ENCODE assay signal across 9 mouse cellular contexts in genomic region chr14:26066574-26067324, GRCm38 (mm10). TPM values are rescaled to one million over a fixed set of nuclear protein-coding genes. Genes with fewer than 3 reads are reported as not detected.
ATAC-seq lines count a peak whose summit lies in the region.
"Not testable (repeated sequence)": the region's sequence is repeated elsewhere in the genome, so short reads cannot be mapped to it uniquely, and the experiment has no call there.
"Had no signal": no experiment of that assay in that cellular context is flagged by ENCODE, and none has a peak within 500 bp of the region (broad histone marks: within the 10 kb centered on the region; RNA-seq: fewer than 3 reads in every experiment).

No protein-coding gene starts in this region.

- H3K9me3 ChIP-seq in embryonic facial prominence, embryonic 15.5 days (replicated peaks); hindbrain, embryonic 15.5 days; kidney, embryonic 16.5 days (ENCODE audit: low read length); liver, embryonic 16.5 days (replicated peaks; ENCODE audit: control insufficient read depth, low read length); midbrain, embryonic 12.5 days; neural tube, embryonic 15.5 days (replicated peaks): not testable (repeated sequence)

- no CpG with 5 or more reads among the region's 44 CpGs for WGBS in embryonic facial prominence, embryonic 15.5 days
- no CpG with 5 or more reads among the region's 44 CpGs for WGBS in hindbrain, embryonic 15.5 days
- no CpG with 5 or more reads among the region's 44 CpGs for WGBS in kidney, embryonic 16.5 days
- no CpG with 5 or more reads among the region's 44 CpGs for WGBS in liver, embryonic 16.5 days (ENCODE audit: insufficient replicate concordance)
- WGBS in midbrain, embryonic 12.5 days, result no CpG with 5 or more reads among the region's 44 CpGs
- no CpG with 5 or more reads among the region's 44 CpGs for WGBS in neural tube, embryonic 15.5 days

- H3K27me3 ChIP-seq in embryonic facial prominence, embryonic 15.5 days; hindbrain, embryonic 15.5 days; kidney, embryonic 16.5 days (ENCODE audit: insufficient read depth, low read length); liver, embryonic 16.5 days (ENCODE audit: control insufficient read depth, insufficient read depth, low read depth, low read length); midbrain, embryonic 12.5 days; neural tube, embryonic 15.5 days (replicated peaks): not testable (repeated sequence)

- H3K4me2 ChIP-seq in embryonic facial prominence, embryonic 15.5 days (replicated peaks); hindbrain, embryonic 15.5 days; kidney, embryonic 16.5 days (replicated peaks; ENCODE audit: low read depth, low read length); liver, embryonic 16.5 days (ENCODE audit: low read depth, low read length); midbrain, embryonic 12.5 days (replicated peaks); neural tube, embryonic 15.5 days: not testable (repeated sequence)

- H3K9ac ChIP-seq in embryonic facial prominence, embryonic 15.5 days; hindbrain, embryonic 15.5 days; kidney, embryonic 16.5 days (replicated peaks; ENCODE audit: low read length); liver, embryonic 16.5 days (ENCODE audit: low read depth, low read length); midbrain, embryonic 12.5 days (replicated peaks); neural tube, embryonic 15.5 days (replicated peaks): not testable (repeated sequence)

- H3K27ac ChIP-seq in embryonic facial prominence, embryonic 15.5 days (replicated peaks); hindbrain, embryonic 15.5 days (replicated peaks); kidney, embryonic 16.5 days (ENCODE audit: low read length); liver, embryonic 16.5 days (ENCODE audit: low read length); midbrain, embryonic 12.5 days (replicated peaks); neural tube, embryonic 15.5 days (replicated peaks): not testable (repeated sequence)

- H3K4me3 ChIP-seq in embryonic facial prominence, embryonic 15.5 days (replicated peaks); hindbrain, embryonic 15.5 days; kidney, embryonic 16.5 days (ENCODE audit: low read length); liver, embryonic 16.5 days (ENCODE audit: low read depth, low read length); midbrain, embryonic 12.5 days; neural tube, embryonic 15.5 days (replicated peaks): not testable (repeated sequence)

- not testable (repeated sequence) for H3K4me1 ChIP-seq in embryonic facial prominence, embryonic 15.5 days; hindbrain, embryonic 15.5 days (replicated peaks); kidney, embryonic 16.5 days (ENCODE audit: insufficient read depth, low read length); liver, embryonic 16.5 days (ENCODE audit: control insufficient read depth, low read depth, low read length); midbrain, embryonic 12.5 days; neural tube, embryonic 15.5 days

- ATAC-seq in embryonic facial prominence, embryonic 15.5 days (ENCODE audit: insufficient number of reproducible peaks, low FRiP score, low TSS enrichment, low read depth), result peak; percentile 47; the same call in 1 of the 2 replicates
- peak; percentile 83 for ATAC-seq in frontal cortex, adult (ENCODE audit: low TSS enrichment)
- ATAC-seq in hindbrain, embryonic 15.5 days (ENCODE audit: low FRiP score, low read depth), result peak; percentile 89
- peak; percentile 82 for ATAC-seq in kidney, embryonic 16.5 days (ENCODE audit: low FRiP score, low TSS enrichment)
- peak; percentile 67; the same call in 1 of the 2 replicates for ATAC-seq in liver, embryonic 16.5 days (ENCODE audit: low read depth)
- ATAC-seq in midbrain, embryonic 12.5 days (ENCODE audit: low FRiP score, low read depth), result peak; percentile 72
- peak; percentile 90 for ATAC-seq in neural tube, embryonic 15.5 days (ENCODE audit: low FRiP score)

- H3K36me3 ChIP-seq in embryonic facial prominence, embryonic 15.5 days; hindbrain, embryonic 15.5 days; kidney, embryonic 16.5 days (ENCODE audit: insufficient read depth, low read length); liver, embryonic 16.5 days (ENCODE audit: control insufficient read depth, insufficient read depth); midbrain, embryonic 12.5 days; neural tube, embryonic 15.5 days: not testable (repeated sequence)

RNA-seq across cellular contexts. Expression of gene Tmem254c, which starts 0.4 kb away (rescaled TPM):
- 48.2 and 49.6 TPM in 2 replicates for polyA plus RNA-seq in embryonic facial prominence, embryonic 15.5 days (2015; fragmentation: Nextera tagmentation; extraction: Ambion mirVana)
- 19.5 and 21.6 TPM in 2 replicates for polyA plus RNA-seq in hindbrain, embryonic 15.5 days (2015; fragmentation: Nextera tagmentation; extraction: Ambion mirVana)
- 49.9 and 55.1 TPM in 2 replicates for polyA plus RNA-seq in kidney, embryonic 16.5 days (2015; fragmentation: Nextera tagmentation; extraction: Ambion mirVana)
- 8.7 and 9.3 TPM in 2 replicates for polyA plus RNA-seq in liver, embryonic 16.5 days (2015; fragmentation: Nextera tagmentation; extraction: Ambion mirVana)
- 13.7 and 21.1 TPM in 2 replicates for polyA plus RNA-seq in midbrain, embryonic 12.5 days (2016; fragmentation: Nextera tagmentation; extraction: Ambion mirVana)
- 26.7 and 28.3 TPM in 2 replicates for polyA plus RNA-seq in neural tube, embryonic 15.5 days (2015; fragmentation: Nextera tagmentation; extraction: Ambion mirVana)

RNA-seq across cellular contexts. Expression of gene Cphx2, which starts 14.6 kb away (rescaled TPM):
- not detected in 2 replicates for polyA plus RNA-seq in embryonic facial prominence, embryonic 15.5 days (2015; fragmentation: Nextera tagmentation; extraction: Ambion mirVana)
- not detected in 2 replicates for polyA plus RNA-seq in hindbrain, embryonic 15.5 days (2015; fragmentation: Nextera tagmentation; extraction: Ambion mirVana)
- polyA plus RNA-seq in kidney, embryonic 16.5 days (2015; fragmentation: Nextera tagmentation; extraction: Ambion mirVana), result not detected in 2 replicates
- not detected in 2 replicates for polyA plus RNA-seq in liver, embryonic 16.5 days (2015; fragmentation: Nextera tagmentation; extraction: Ambion mirVana)
- polyA plus RNA-seq in midbrain, embryonic 12.5 days (2016; fragmentation: Nextera tagmentation; extraction: Ambion mirVana), result not detected in 2 replicates
- not detected in 2 replicates for polyA plus RNA-seq in neural tube, embryonic 15.5 days (2015; fragmentation: Nextera tagmentation; extraction: Ambion mirVana)
- polyA plus RNA-seq: kidney, adult 2 months; limb, embryonic 11.5 days had no signal

RNA-seq across cellular contexts. Expression of gene Cphx3, which starts 15.3 kb away (rescaled TPM):
- not detected in 2 replicates for polyA plus RNA-seq in embryonic facial prominence, embryonic 15.5 days (2015; fragmentation: Nextera tagmentation; extraction: Ambion mirVana)
- not detected in 2 replicates for polyA plus RNA-seq in hindbrain, embryonic 15.5 days (2015; fragmentation: Nextera tagmentation; extraction: Ambion mirVana)
- polyA plus RNA-seq in kidney, embryonic 16.5 days (2015; fragmentation: Nextera tagmentation; extraction: Ambion mirVana), result 0.21 TPM in 1 of 2 replicates, not detected in the other
- polyA plus RNA-seq in liver, embryonic 16.5 days (2015; fragmentation: Nextera tagmentation; extraction: Ambion mirVana), result 0.15 TPM in 1 of 2 replicates, not detected in the other
- not detected in 2 replicates for polyA plus RNA-seq in midbrain, embryonic 12.5 days (2016; fragmentation: Nextera tagmentation; extraction: Ambion mirVana)
- not detected in 2 replicates for polyA plus RNA-seq in neural tube, embryonic 15.5 days (2015; fragmentation: Nextera tagmentation; extraction: Ambion mirVana)
- polyA plus RNA-seq: limb, embryonic 11.5 days had no signal

RNA-seq across cellular contexts. Expression of gene Gm9780, which starts 24.2 kb away (rescaled TPM):
- polyA plus RNA-seq in embryonic facial prominence, embryonic 15.5 days (2015; fragmentation: Nextera tagmentation; extraction: Ambion mirVana), result 24.1 and 28.7 TPM in 2 replicates
- 10.0 and 11.9 TPM in 2 replicates for polyA plus RNA-seq in hindbrain, embryonic 15.5 days (2015; fragmentation: Nextera tagmentation; extraction: Ambion mirVana)
- 35.4 and 41.6 TPM in 2 replicates for polyA plus RNA-seq in kidney, embryonic 16.5 days (2015; fragmentation: Nextera tagmentation; extraction: Ambion mirVana)
- polyA plus RNA-seq in liver, embryonic 16.5 days (2015; fragmentation: Nextera tagmentation; extraction: Ambion mirVana), result 2.6 and 4.2 TPM in 2 replicates
- polyA plus RNA-seq in midbrain, embryonic 12.5 days (2016; fragmentation: Nextera tagmentation; extraction: Ambion mirVana), result 3.0 and 6.0 TPM in 2 replicates
- polyA plus RNA-seq in neural tube, embryonic 15.5 days (2015; fragmentation: Nextera tagmentation; extraction: Ambion mirVana), result 6.7 and 11.3 TPM in 2 replicates
- polyA plus RNA-seq: limb, embryonic 11.5 days had no signal

RNA-seq across cellular contexts. Expression of gene Duxbl2, which starts 51.4 kb away (rescaled TPM):
- 0.84 and 2.0 TPM in 2 replicates for polyA plus RNA-seq in embryonic facial prominence, embryonic 15.5 days (2015; fragmentation: Nextera tagmentation; extraction: Ambion mirVana)
- polyA plus RNA-seq in hindbrain, embryonic 15.5 days (2015; fragmentation: Nextera tagmentation; extraction: Ambion mirVana), result 0.56 and 3.1 TPM in 2 replicates
- polyA plus RNA-seq in kidney, embryonic 16.5 days (2015; fragmentation: Nextera tagmentation; extraction: Ambion mirVana), result 0.55 and 1.4 TPM in 2 replicates
- not detected in 2 replicates for polyA plus RNA-seq in liver, embryonic 16.5 days (2015; fragmentation: Nextera tagmentation; extraction: Ambion mirVana)
- 8.3 TPM in 1 of 2 replicates, not detected in the other for polyA plus RNA-seq in midbrain, embryonic 12.5 days (2016; fragmentation: Nextera tagmentation; extraction: Ambion mirVana)
- polyA plus RNA-seq in neural tube, embryonic 15.5 days (2015; fragmentation: Nextera tagmentation; extraction: Ambion mirVana), result not detected in 2 replicates
- polyA plus RNA-seq: kidney, adult 2 months; limb, embryonic 11.5 days had no signal
